Mouse (Mus musculus) lung, embryonic 15.5 days (tissue): Measurements from ENCODE around the gene Slc16a3. TPM values are rescaled to one million over a fixed set of nuclear protein-coding genes. Genes with fewer than 3 reads are reported as not detected.

ENCODE experiments used
- ATAC-seq: fragments of 200-750 bp; cut with Nextera tagmentation; 2 replicates; pipeline ENCODE4 v1.8.0; 2017; ENCODE audit warnings: moderate number of reproducible peaks, borderline replicate concordance; ENCODE audit not compliant: low FRiP score, low TSS enrichment; ENCODE audit errors: extremely low read depth
- H3K27ac ChIP-seq: fragments of 300-500 bp; sonication (generic); 2 replicates; pipeline ENCODE4 v1.5.1; 2015; ENCODE audit warnings: moderate library complexity, mild to moderate bottlenecking, inconsistent platforms
- H3K27me3 ChIP-seq: fragments of 300-500 bp; sonication (generic); 2 replicates; pipeline ENCODE4 v1.6.1; 2015; ENCODE audit warnings: inconsistent platforms
- H3K36me3 ChIP-seq: fragments of 300-500 bp; sonication (generic); 2 replicates; pipeline ENCODE4 v1.6.1; 2015; ENCODE audit warnings: inconsistent platforms
- H3K4me1 ChIP-seq: fragments of 300-500 bp; sonication (generic); 2 replicates; pipeline ENCODE4 v1.6.1; 2015; ENCODE audit warnings: inconsistent platforms
- H3K4me2 ChIP-seq: fragments of 300-500 bp; sonication (generic); 2 replicates; pipeline ENCODE4 v1.6.1; 2015; ENCODE audit warnings: inconsistent platforms, mild to moderate bottlenecking, moderate library complexity
- H3K4me3 ChIP-seq: fragments of 300-500 bp; sonication (generic); 2 replicates; pipeline ENCODE4 v1.5.1; 2015; ENCODE audit warnings: mild to moderate bottlenecking, inconsistent platforms
- H3K9ac ChIP-seq: fragments of 300-500 bp; sonication (generic); 2 replicates; pipeline ENCODE4 v1.6.1; 2015; ENCODE audit warnings: inconsistent platforms
- H3K9me3 ChIP-seq: fragments of 300-500 bp; sonication (generic); 2 replicates; pipeline ENCODE4 v1.6.1; 2016; ENCODE audit warnings: inconsistent platforms
- WGBS: fragments of 180-500 bp; shearing (Covaris S2); methylation state at CpG from one replicate; pipeline ENCODE4 v1.1.7; 2015; 5-methylcytosine and 5-hydroxymethylcytosine counted together
- polyA plus RNA-seq: library from polyadenylated mRNA; unstranded; fragments of >200 nt; fragmentation: Nextera tagmentation; extraction: Ambion mirVana; gene quantifications from 2 replicates; pipeline ENCODE4 v1.2.1, GENCODE M21; 2015

The Slc16a3 gene
- polyA plus RNA-seq, 1 experiment from 2014 or later = 67.1 TPM

DNA sequence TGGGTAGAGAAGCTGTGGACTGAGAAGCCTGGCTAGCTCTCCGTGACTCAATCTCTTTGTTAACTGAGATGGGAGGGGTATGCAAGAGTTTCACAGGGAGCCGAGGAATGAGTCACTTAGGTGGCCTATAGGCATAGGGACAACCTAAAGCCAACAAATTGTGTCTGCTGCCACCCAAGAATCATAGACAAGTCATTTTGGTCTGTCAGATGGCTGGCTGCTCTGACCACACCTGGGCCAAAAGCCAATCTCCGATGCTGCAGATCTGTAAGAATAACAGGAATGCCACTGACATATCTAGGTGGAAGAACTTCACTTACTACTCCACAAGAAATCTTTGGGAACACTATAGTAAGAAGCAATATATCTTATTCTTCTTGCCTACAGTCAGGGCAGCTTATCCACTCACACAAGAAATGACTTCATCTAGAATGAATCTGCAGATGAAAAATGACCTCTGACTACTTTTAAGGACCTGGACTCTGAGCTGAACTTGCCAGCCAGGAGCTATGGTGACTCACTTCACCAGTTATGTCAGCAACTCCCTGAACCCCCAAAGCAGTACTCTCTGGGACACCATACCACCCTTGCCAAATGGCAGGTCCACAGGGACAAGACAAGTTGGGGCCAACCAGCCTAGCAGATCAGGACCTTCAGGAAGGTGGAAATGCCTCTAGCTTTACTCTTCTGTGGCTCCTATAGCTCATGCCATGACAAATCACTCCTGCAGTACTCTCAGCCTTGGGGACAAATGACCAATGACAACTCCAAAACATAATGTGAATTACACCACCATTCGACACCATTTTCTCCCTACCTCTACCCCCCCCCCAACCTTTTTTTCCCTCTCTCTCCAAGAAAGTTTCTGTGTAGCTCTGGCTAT lies 36.4 kb downstream of the Slc16a3 start:
- no peak overlapping the region for H3K9ac ChIP-seq
- no peak for ATAC-seq
- H3K36me3 ChIP-seq = peaks cover 52% of the 10 kb centered on the region
- WGBS = 67% methylated on average over 4 of the region's 4 CpGs
- H3K4me1 ChIP-seq = peaks cover 29% of the 10 kb centered on the region
- H3K27me3 ChIP-seq = no peaks in the 10 kb centered on the region
- H3K4me3 ChIP-seq = no peak overlapping the region
- H3K4me2 ChIP-seq = no peak overlapping the region
- H3K27ac ChIP-seq = no peak overlapping the region
- H3K9me3 ChIP-seq = no peaks in the 10 kb centered on the region

DNA sequence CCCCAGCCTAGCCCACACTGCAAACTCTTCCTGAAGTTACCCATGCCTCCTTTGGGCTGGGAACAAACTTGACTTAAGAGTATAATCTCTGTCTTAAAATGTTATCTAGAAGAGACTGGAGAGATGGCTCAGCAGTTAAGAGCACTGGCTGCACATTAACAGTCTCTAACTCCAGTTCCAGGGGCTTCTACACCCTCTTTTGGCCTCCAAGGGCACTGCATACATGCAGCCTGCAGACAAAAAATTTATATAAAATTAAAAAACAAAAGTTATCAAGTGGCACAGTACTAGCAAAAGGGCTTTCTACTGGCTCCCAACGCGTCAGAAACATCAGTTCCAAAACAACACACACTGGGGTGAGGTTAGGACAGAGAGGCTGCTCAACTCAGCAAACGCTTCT lies 39.3 kb downstream of the Slc16a3 start:
- no peak overlapping the region for H3K27ac ChIP-seq

DNA sequence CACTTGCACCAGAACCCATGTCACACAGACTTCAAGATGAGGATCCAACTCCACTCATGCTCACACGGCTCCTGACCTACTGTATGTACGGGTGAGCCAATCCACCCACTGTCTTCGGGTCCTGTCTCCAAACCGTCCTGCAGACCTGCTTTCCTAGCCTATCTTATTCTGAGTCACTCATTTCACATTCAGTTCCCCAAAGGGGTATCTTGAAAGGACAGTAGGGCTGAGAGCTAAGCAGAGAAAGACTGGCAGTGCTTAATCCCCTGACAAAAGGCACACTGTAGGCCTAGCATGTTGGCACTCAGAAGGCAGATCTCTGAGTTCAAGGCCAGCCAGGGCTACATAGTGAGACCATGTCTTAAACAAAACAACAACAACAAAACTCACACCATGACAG lies 40.1 kb downstream of the Slc16a3 start:
- no peak overlapping the region for H3K9ac ChIP-seq
- H3K4me2 ChIP-seq = peak overlapping the region; percentile 63
- H3K4me3 ChIP-seq = no peak overlapping the region
- H3K27me3 ChIP-seq = no peaks in the 10 kb centered on the region
- no peaks in the 10 kb centered on the region for H3K9me3 ChIP-seq
- ATAC-seq = no peak
- peaks cover 17% of the 10 kb centered on the region for H3K36me3 ChIP-seq
- WGBS = 71% methylated on average over 4 of the region's 4 CpGs
- no peak overlapping the region for H3K27ac ChIP-seq
- H3K4me1 ChIP-seq = peaks cover 37% of the 10 kb centered on the region

More for the DNA sequence above, 39.3 kb downstream of the Slc16a3 start:
- H3K27me3 ChIP-seq = no peaks in the 10 kb centered on the region
- H3K4me3 ChIP-seq = no peak overlapping the region
- peaks cover 37% of the 10 kb centered on the region for H3K4me1 ChIP-seq
- ATAC-seq = no peak
- peaks cover 25% of the 10 kb centered on the region for H3K36me3 ChIP-seq
- no peak overlapping the region for H3K4me2 ChIP-seq
- 71% methylated on average over 3 of the region's 3 CpGs for WGBS
- H3K9me3 ChIP-seq = no peaks in the 10 kb centered on the region
- H3K9ac ChIP-seq = no peak overlapping the region

DNA sequence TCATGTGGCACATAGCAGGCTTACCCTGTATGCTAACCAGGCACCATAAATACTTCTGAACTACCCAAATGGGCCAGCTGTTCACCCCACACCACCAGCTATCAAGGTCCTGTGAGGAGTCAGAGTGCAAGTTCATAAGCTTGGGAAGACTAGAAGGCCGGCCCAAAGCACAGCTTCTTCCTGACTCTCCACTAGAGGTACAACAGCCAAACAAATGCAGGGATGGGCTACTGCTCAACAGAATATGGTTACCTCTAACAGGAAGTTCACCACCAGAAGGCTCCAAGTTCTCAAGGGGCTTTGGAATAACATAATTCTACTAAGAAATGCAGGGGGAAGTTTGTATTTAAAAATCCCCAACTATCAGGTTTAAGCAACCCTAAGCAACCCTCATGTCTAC lies 41.2 kb downstream of the Slc16a3 start:
- Histone ChIP-seq H3K9ac (peak overlapping the region; percentile 100), H3K4me3 (peak overlapping the region; percentile 83), H3K36me3 (peaks cover 10% of the 10 kb centered on the region; the same call in 1 of the 2 replicates), H3K4me2 (peak overlapping the region; percentile 63), H3K27me3 (no peaks in the 10 kb centered on the region), H3K4me1 (peaks cover 37% of the 10 kb centered on the region), H3K9me3 (no peaks in the 10 kb centered on the region), H3K27ac (peak overlapping the region; percentile 91; the same call in 1 of the 2 replicates)
- WGBS = 13% methylated on average over 1 of the region's 1 CpGs
- no peak for ATAC-seq

DNA sequence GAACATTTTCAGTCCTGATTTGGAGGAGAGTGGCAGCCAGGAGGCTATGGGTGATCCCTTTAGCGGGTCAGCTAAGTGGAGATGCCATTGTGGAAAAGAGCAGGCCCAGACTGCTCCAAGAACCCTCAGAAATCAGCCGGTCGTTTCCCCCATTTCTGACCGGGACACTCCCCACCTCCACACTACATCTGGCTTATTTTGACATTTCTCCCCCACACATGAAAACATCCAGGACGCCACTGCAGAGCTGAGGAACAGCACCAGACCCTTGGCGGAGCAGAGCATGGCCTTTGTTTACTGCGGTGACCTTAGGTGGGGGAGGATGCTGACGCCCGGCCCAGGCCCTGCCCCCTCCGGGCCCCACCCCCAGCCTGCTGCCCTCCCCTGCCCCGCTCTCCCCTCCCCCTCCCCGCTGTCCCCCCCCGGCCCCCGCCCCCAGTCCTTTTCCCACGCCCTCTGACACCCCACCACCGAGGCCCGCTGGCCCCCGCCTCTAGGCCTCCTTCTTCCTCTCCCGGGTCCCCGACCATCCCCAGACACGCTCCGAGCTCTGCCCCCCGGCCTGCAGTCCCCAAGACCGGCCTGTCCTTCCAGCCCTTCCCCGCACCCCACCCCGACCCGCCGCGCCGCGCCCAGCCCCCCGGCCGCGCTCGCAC lies 42.0 kb downstream of the Slc16a3 start:
- WGBS = under 1% methylated on average over 27 of the region's 35 CpGs

DNA sequence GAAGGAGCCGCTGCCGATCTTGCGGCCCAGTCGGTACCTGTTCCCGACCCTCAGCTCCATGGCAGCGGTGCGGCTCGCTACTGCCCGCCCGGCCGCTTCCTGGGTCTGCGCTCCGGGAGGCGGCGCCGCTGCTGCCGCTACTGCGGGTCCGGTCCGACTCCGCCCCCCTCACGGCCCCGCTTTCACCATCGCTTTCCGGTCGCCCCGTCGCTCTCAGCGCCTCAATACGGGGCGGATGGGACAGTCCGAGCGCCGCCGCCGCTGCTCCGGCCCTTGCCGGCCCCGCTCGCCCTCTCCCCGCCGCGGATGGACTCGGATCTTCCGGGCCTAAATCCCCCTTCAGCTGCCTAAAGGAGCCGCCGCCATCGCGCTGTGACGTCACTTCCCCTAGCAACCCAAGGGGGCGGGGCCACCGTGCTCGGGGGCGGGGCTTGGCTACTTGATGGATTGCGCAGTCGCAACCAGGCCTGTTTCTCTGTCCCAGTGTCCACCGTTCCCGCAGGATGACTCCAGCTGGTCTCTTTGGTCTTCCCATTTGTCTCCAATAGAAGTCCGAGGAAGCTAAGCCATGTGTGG lies 42.8 kb downstream of the Slc16a3 start, which contains the start of gene Csnk1d:
Gene Csnk1d, minus strand, starts transcription at position 380 of the 576 bp plus-strand sequence.
- Histone ChIP-seq H3K4me3 (peak within 1 kb of the TSS; percentile 83), H3K9ac (peak within 1 kb of the TSS; percentile 100), H3K36me3 (peaks cover 2% of the 10 kb centered on the region; the same call in 1 of the 2 replicates), H3K27ac (peak within 1 kb of the TSS; percentile 91), H3K4me2 (peak within 1 kb of the TSS; percentile 63), H3K4me1 (peaks cover 35% of the 10 kb centered on the region), H3K27me3 (no peaks in the 10 kb centered on the region), H3K9me3 (no peaks in the 10 kb centered on the region)
- WGBS = under 1% methylated on average over 59 of the region's 59 CpGs
- ATAC-seq = peak; percentile 89

More for the DNA sequence above, 42.0 kb downstream of the Slc16a3 start:
- Histone ChIP-seq H3K27me3 (no peaks in the 10 kb centered on the region), H3K9me3 (no peaks in the 10 kb centered on the region), H3K36me3 (peaks cover 8% of the 10 kb centered on the region; the same call in 1 of the 2 replicates), H3K27ac (peak overlapping the region; percentile 91), H3K4me1 (peaks cover 35% of the 10 kb centered on the region), H3K4me2 (peak overlapping the region; percentile 63), H3K9ac (peak overlapping the region; percentile 100), H3K4me3 (peak overlapping the region; percentile 83)
- peak; percentile 54 for ATAC-seq

DNA sequence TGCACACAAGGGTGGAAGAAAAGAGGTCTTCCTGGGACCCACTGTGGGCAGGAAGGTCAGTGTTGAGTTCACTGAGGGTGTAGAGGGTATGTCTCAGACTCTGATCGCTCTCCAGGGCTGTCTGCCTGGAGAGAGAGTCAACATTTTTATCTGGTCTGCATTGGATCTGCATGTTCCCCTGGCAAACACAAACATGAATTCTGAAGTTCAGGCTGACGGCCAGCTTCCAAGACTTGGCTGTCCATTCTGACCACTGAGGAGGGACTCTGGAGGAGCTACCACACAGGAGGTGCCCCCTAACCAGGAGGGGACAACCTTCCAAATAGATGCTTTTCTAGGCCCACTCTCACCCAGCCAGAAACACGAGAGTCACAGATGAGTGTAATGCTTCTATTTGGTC lies 43.5 kb downstream of the Slc16a3 start:
- Histone ChIP-seq H3K9ac (peak overlapping the region; percentile 100), H3K27me3 (no peaks in the 10 kb centered on the region), H3K27ac (peak overlapping the region; percentile 60), H3K4me3 (peak overlapping the region; percentile 83), H3K4me2 (peak overlapping the region; percentile 62), H3K36me3 (no peaks in the 10 kb centered on the region), H3K4me1 (peaks cover 35% of the 10 kb centered on the region), H3K9me3 (no peaks in the 10 kb centered on the region)
- WGBS = 43% methylated on average over 3 of the region's 3 CpGs
- ATAC-seq = no peak

DNA sequence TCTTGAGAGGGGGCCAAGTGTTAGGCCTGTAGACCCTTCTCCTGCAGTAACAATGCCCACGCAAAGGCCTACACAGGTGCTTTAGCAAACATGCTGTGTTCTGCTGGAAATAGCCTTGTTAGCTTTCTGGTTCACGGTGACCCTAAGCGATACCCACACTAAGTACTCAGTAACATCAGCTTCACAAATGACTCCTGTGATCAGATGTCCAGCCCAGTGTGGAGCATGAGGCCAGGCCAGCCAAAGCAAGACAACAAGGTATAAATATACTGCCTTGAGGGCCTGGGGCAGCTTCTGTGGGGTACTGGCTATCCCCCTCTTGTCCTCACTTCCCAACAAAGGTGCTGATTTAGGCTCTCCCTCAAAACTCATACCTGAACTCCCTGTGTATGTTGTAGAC lies 44.8 kb downstream of the Slc16a3 start:
- no peaks in the 10 kb centered on the region for H3K36me3 ChIP-seq
- no peak overlapping the region for H3K4me3 ChIP-seq
- peaks cover 28% of the 10 kb centered on the region for H3K4me1 ChIP-seq
- H3K4me2 ChIP-seq = no peak overlapping the region
- no peaks in the 10 kb centered on the region for H3K9me3 ChIP-seq
- H3K27me3 ChIP-seq = no peaks in the 10 kb centered on the region
- WGBS = 96% methylated on average over 3 of the region's 3 CpGs
- no peak for ATAC-seq
- H3K27ac ChIP-seq = no peak overlapping the region
- H3K9ac ChIP-seq = no peak overlapping the region

DNA sequence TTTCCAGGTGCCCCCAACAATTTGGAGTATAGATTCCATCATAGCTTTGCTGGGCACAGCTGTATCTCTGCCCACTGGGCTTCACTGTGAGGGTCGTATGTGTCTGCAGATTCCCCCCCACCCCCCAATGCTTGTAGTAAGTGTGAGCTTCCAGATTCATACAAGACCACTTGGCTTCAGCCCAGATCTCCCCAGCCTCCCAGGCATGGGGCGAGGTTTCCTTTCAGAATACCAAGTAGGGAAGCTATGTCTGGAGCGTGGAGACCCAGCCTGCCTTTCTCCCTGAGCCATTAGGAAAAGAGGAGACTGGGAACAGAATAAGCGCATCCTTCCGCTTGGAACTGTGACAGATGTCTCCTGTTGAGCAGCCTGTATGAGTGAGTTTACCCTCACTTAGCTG lies 45.3 kb downstream of the Slc16a3 start:
- no peak overlapping the region for H3K4me2 ChIP-seq
- no peak overlapping the region for H3K27ac ChIP-seq
- 66% methylated on average over 5 of the region's 5 CpGs for WGBS
- H3K27me3 ChIP-seq = no peaks in the 10 kb centered on the region
- ATAC-seq = no peak
- no peaks in the 10 kb centered on the region for H3K36me3 ChIP-seq
- H3K9ac ChIP-seq = no peak overlapping the region
- no peaks in the 10 kb centered on the region for H3K9me3 ChIP-seq
- H3K4me1 ChIP-seq = peaks cover 23% of the 10 kb centered on the region
- no peak overlapping the region for H3K4me3 ChIP-seq

DNA sequence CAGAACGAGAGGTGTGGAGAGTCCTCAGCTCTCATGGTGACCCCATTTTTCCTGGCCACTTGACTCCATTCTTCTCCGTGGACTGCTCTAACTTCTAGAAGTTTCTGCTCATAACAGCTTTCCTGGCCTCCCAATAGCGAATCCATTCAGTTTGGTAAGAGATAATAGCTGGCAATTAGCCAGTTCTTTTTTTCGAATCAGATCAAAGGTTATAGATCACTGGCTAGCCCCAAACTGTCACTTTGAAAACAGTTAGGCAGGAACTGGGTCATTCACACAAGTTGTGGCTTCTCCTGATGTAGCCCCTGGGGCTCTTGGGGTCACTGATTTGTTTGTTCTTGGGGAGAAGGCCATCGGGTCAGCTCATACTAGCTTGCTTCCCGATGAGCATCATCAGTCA lies 46.5 kb downstream of the Slc16a3 start:
- Histone ChIP-seq H3K4me1 (peaks cover 12% of the 10 kb centered on the region), H3K4me2 (no peak overlapping the region), H3K9me3 (no peaks in the 10 kb centered on the region), H3K27me3 (no peaks in the 10 kb centered on the region), H3K36me3 (no peaks in the 10 kb centered on the region), H3K27ac (no peak overlapping the region), H3K4me3 (no peak overlapping the region), H3K9ac (no peak overlapping the region)
- ATAC-seq = no peak
- 74% methylated on average over 6 of the region's 6 CpGs for WGBS

DNA sequence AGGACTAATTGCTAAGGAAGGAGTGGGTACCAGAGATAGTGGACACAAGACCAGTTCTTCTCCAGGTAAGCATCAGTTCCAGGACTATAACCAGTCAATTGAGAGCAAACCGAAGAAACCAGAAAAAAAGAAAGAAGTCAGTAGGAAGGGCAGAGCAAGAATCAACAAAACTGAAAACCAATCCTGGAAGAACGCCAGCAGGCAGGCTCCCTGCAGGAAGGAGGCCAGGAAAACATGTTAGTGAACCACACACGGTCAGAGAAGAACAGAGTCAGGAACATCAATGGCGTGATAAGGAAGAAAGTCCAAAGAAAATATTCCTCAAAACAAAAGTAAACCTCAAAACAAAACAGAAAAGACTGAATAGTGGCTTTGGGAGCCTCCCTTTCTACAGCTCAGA lies 53.7 kb downstream of the Slc16a3 start:
- no peak overlapping the region for H3K4me3 ChIP-seq

More for the DNA sequence above, 53.7 kb downstream of the Slc16a3 start:
- Histone ChIP-seq H3K4me2 (no peak overlapping the region), H3K27me3 (no peaks in the 10 kb centered on the region), H3K36me3 (no peaks in the 10 kb centered on the region), H3K27ac (no peak overlapping the region), H3K4me1 (peaks cover 6% of the 10 kb centered on the region; the same call in 1 of the 2 replicates), H3K9ac (no peak overlapping the region), H3K9me3 (no peaks in the 10 kb centered on the region)
- no peak for ATAC-seq
- WGBS = 34% methylated on average over 4 of the region's 4 CpGs
